Mouse (Mus musculus) hindlimb bud, embryonic 11.5 days (tissue): ENCODE results near the gene Cyp3a13.
"Not testable (repeated sequence)": the region's sequence is repeated elsewhere in the genome, so short reads cannot be mapped to it uniquely, and the experiment has no call there.

Source experiments
- DNase-seq: peaks from one replicate; pipeline ENCODE4 v3.0.0-alpha.2; 2012; ENCODE audit warnings: low read depth, low spot score; ENCODE audit errors: extremely low spot score

Cyp3a13 gene

DNA sequence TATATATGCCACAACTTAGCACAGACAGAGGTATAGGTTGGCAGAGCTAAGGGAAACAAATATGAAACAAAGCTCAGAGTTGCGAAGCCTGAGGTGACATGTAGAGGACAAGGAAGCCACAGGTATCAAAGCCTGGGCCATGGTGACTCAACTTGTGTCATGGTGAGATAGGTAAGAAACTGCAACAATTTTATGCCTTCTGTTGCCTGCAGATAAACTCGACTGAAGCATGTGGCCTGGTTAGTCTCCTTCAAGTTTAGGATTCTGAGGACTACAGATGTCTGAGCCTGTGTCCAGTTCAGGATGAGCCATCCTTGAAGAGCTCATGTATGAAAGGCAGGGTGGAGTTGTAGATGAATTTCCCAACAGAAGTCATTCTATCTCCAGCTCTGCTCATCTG is 46.4 kb downstream of the Cyp3a13 start:
- DNase-seq = no peak

GRCm38 (mm10) chr5:137872381-137872702 is 49.1 kb downstream of the Cyp3a13 start:
- DNase-seq = not testable (repeated sequence)

- DNase-seq = not testable (repeated sequence)
Measured at GRCm38 (mm10) chr5:137871644-137872380, 49.6 kb downstream of the Cyp3a13 start, which contains the start of gene Pilrb2. TSS of gene Pilrb2 (minus strand) at chr5:137871815.

DNA sequence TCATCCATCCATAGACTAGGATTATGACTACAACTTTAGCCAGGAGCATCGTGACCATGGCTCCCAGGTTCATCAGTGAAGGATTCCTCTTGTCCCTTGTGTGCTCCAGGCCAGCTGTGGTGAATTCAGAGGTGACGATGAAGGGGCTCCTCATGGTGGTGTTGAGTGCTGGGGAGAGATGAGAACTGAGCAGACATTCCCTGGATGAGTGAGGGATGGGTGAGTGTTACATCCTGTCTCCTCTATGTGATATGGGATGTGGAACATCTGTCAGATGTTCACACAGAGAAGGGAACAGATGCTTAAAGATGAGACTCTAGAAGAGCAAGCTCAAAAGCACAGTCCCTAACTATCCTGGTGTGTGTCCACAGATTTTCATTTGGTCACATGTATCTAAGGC is 52.8 kb downstream of the Cyp3a13 start:
- DNase-seq = not testable (repeated sequence)

- DNase-seq = not testable (repeated sequence)
Measured at GRCm38 (mm10) chr5:137864008-137864407, 57.4 kb downstream of the Cyp3a13 start.

DNA sequence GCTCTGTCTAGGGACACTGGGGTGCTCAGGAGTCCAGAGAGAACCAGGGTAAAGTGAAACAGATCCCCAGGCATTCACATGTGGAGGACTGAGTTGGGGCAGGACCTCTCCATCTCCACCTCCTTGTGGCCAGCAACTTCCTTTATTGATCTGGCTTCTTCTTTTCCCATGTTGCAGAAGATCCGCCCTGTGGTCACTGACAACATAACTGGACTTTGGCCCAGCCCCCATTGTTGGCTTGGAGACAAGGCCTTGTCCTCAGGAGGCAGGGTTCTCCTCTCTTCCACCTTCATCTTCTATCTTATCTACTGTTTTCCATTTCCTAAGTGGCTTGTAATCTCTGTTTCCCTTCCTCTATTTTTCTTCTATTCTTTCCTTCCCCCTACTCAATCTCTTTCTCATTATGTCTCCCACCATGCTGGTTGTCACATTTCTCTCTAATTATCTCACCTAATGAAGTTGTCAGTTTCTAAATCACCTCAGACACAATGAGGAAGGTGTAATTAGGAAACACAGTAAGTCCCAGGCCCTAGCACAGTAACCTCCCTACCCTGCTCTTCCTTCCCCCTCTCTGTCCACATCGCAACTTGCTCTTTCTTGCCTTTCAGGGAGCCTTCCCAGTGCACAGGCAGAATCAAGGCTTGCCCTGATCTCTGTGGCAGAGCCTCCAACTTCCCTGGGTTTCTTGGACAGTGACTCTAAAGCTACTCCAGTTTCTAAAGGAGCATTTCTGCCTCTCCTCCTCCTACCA is 63.3 kb downstream of the Cyp3a13 start, which contains the start of gene Pilrb1:
TSS of gene Pilrb1 (minus strand) at position 147 of the 751 bp plus-strand sequence.
- not testable (repeated sequence) for DNase-seq

DNA sequence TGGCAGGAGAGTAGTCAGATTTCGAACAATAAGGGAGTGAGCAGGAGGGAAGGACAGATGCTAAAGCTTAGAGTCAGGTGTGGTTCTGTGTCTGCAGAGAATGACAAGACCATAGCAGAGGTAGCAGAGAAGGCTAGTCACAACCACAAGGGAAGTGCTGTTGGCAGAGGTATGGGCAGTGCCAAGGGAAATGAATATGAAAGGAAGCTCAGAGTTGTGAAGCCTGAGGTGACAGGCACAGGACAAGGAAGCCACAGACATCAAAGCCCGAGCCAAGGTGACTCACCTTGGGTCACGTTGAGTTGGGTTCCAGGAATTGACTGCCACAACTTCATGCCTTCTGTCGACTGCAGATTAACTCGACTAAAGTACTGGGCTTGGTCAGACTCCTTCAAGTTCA is 64.5 kb downstream of the Cyp3a13 start:
- DNase-seq = not testable (repeated sequence)

GRCm38 (mm10) chr5:137854907-137855306 is 66.5 kb downstream of the Cyp3a13 start:
- DNase-seq = not testable (repeated sequence)

DNA sequence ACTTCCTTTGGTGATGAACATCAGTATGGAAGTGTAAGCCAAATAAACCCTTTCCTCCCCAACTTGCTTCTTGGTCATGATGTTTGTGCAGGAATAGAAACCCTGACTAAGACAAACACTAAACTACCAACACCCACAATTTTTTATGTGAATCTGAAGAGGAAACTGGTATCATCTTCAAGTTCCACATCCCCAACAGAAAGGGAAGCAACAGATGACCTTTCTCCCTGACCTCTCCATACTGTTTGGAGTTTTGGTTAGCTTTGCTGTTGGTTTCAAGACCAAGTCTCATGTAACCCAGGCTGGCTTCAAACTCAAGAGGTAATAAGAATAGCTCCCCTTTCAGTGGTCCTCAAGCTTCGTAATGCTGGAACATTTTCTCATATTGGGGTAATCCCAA is 71.1 kb downstream of the Cyp3a13 start:
- not testable (repeated sequence) for DNase-seq
